Mouse (Mus musculus): ENCODE results near the gene Hnrnpdl. TPM values are rescaled to one million over a fixed set of nuclear protein-coding genes. Genes with fewer than 3 reads are reported as not detected.

The Hnrnpdl gene
- total and polyA plus RNA-seq, 2 experiments from 2014 or later = 107 to 184 TPM

- no peak overlapping the region for H3K4me3 ChIP-seq (ENCODE audit: low read length)
Measured at GRCm38 (mm10) chr5:100059326-100059725, 19.9 kb upstream of the Hnrnpdl start.

GRCm38 (mm10) chr5:100058729-100059128 is 19.3 kb upstream of the Hnrnpdl start:
- H3K36me3 ChIP-seq (ENCODE audit: insufficient read depth, low read length) = peaks cover 30% of the 10 kb centered on the region
- ATAC-seq = no peak
- no peak for TF ChIP-seq CTCF (IDR thresholded peaks at IDR 0.05; ENCODE audit: low read depth)
- 30% methylated on average over 6 of the region's 6 CpGs for WGBS
- H3K4me2 ChIP-seq (ENCODE audit: low read depth, low read length) = no peak overlapping the region
- no peaks in the 10 kb centered on the region for H3K27me3 ChIP-seq (ENCODE audit: insufficient read depth, low read length)
- no peak overlapping the region for H3K27ac ChIP-seq
- no peak overlapping the region for H3K4me3 ChIP-seq (ENCODE audit: low read length)
- no peaks in the 10 kb centered on the region for H3K9me3 ChIP-seq (ENCODE audit: low read length)
- no peak overlapping the region for H3K9ac ChIP-seq (replicated peaks; ENCODE audit: low read length)
- H3K4me1 ChIP-seq (ENCODE audit: insufficient read depth, low read length) = no peaks in the 10 kb centered on the region
- DNase-seq (ENCODE audit: low spot score) = no peak

More at GRCm38 (mm10) chr5:100059326-100059725, 19.9 kb upstream of the Hnrnpdl start:
- Histone ChIP-seq H3K4me1 (ENCODE audit: insufficient read depth, low read length) (no peaks in the 10 kb centered on the region), H3K27me3 (ENCODE audit: insufficient read depth, low read length) (no peaks in the 10 kb centered on the region), H3K4me2 (ENCODE audit: low read depth, low read length) (no peak overlapping the region), H3K9ac (replicated peaks; ENCODE audit: low read length) (no peak overlapping the region), H3K9me3 (ENCODE audit: low read length) (no peaks in the 10 kb centered on the region), H3K36me3 (ENCODE audit: insufficient read depth, low read length) (peaks cover 36% of the 10 kb centered on the region), H3K27ac (no peak overlapping the region)
- 27% methylated on average over 6 of the region's 6 CpGs for WGBS
- no peak for TF ChIP-seq CTCF (IDR thresholded peaks at IDR 0.05; ENCODE audit: low read depth)
- DNase-seq (ENCODE audit: low spot score) (no peak), ATAC-seq (no peak)

- H3K4me1 ChIP-seq (ENCODE audit: insufficient read depth, low read length) = no peaks in the 10 kb centered on the region
- no peak overlapping the region for H3K9ac ChIP-seq (replicated peaks; ENCODE audit: low read length)
- H3K4me2 ChIP-seq (ENCODE audit: low read depth, low read length) = no peak overlapping the region
- DNase-seq (ENCODE audit: low spot score) = no peak
- H3K27ac ChIP-seq = no peak overlapping the region
- WGBS = 49% methylated on average over 14 of the region's 15 CpGs
- H3K9me3 ChIP-seq (ENCODE audit: low read length) = no peaks in the 10 kb centered on the region
- no peak overlapping the region for H3K4me3 ChIP-seq (ENCODE audit: low read length)
- peaks cover 23% of the 10 kb centered on the region for H3K36me3 ChIP-seq (ENCODE audit: insufficient read depth, low read length)
- no peaks in the 10 kb centered on the region for H3K27me3 ChIP-seq (ENCODE audit: insufficient read depth, low read length)
- no peak for ATAC-seq
- TF ChIP-seq CTCF (IDR thresholded peaks at IDR 0.05; ENCODE audit: low read depth) = no peak
Measured at GRCm38 (mm10) chr5:100057461-100058209, 18.2 kb upstream of the Hnrnpdl start.

GRCm38 (mm10) chr5:100055866-100056369 is 16.5 kb upstream of the Hnrnpdl start:
- no peak for DNase-seq (ENCODE audit: low spot score)
- no peaks in the 10 kb centered on the region for H3K9me3 ChIP-seq (ENCODE audit: low read length)
- no peak overlapping the region for H3K4me2 ChIP-seq (ENCODE audit: low read depth, low read length)
- no peak overlapping the region for H3K4me3 ChIP-seq (ENCODE audit: low read length)
- H3K27me3 ChIP-seq (ENCODE audit: insufficient read depth, low read length) = no peaks in the 10 kb centered on the region
- ATAC-seq = no peak
- H3K9ac ChIP-seq (replicated peaks; ENCODE audit: low read length) = no peak overlapping the region
- no peaks in the 10 kb centered on the region for H3K4me1 ChIP-seq (ENCODE audit: insufficient read depth, low read length)
- peaks cover 7% of the 10 kb centered on the region for H3K36me3 ChIP-seq (ENCODE audit: insufficient read depth, low read length)
- 85% methylated on average over 5 of the region's 5 CpGs for WGBS
- no peak for TF ChIP-seq CTCF (IDR thresholded peaks at IDR 0.05; ENCODE audit: low read depth)
- no peak overlapping the region for H3K27ac ChIP-seq

GRCm38 (mm10) chr5:100054807-100055547 is 15.5 kb upstream of the Hnrnpdl start:
- H3K9me3 ChIP-seq (ENCODE audit: low read length) = no peaks in the 10 kb centered on the region
- no peak overlapping the region for H3K27ac ChIP-seq
- H3K4me3 ChIP-seq (ENCODE audit: low read length) = no peak overlapping the region
- DNase-seq (ENCODE audit: low spot score) (no peak), ATAC-seq (no peak)
- no peak overlapping the region for H3K9ac ChIP-seq (replicated peaks; ENCODE audit: low read length)
- no peak for TF ChIP-seq CTCF (IDR thresholded peaks at IDR 0.05; ENCODE audit: low read depth)
- no peak overlapping the region for H3K4me2 ChIP-seq (ENCODE audit: low read depth, low read length)
- H3K27me3 ChIP-seq (ENCODE audit: insufficient read depth, low read length) = no peaks in the 10 kb centered on the region
- no peaks in the 10 kb centered on the region for H3K36me3 ChIP-seq (ENCODE audit: insufficient read depth, low read length)
- WGBS = 80% methylated on average over 11 of the region's 11 CpGs
- H3K4me1 ChIP-seq (ENCODE audit: insufficient read depth, low read length) = no peaks in the 10 kb centered on the region

GRCm38 (mm10) chr5:100052728-100053127 is 13.3 kb upstream of the Hnrnpdl start:
- Histone ChIP-seq H3K9ac (replicated peaks; ENCODE audit: low read length) (no peak overlapping the region), H3K4me3 (ENCODE audit: low read length) (no peak overlapping the region), H3K27ac (no peak overlapping the region), H3K4me2 (ENCODE audit: low read depth, low read length) (no peak overlapping the region), H3K4me1 (ENCODE audit: insufficient read depth, low read length) (peaks cover 4% of the 10 kb centered on the region; the same call in 1 of the 2 replicates), H3K9me3 (ENCODE audit: low read length) (no peaks in the 10 kb centered on the region), H3K36me3 (ENCODE audit: insufficient read depth, low read length) (no peaks in the 10 kb centered on the region), H3K27me3 (ENCODE audit: insufficient read depth, low read length) (no peaks in the 10 kb centered on the region)
- no peak for TF ChIP-seq CTCF (IDR thresholded peaks at IDR 0.05; ENCODE audit: low read depth)
- WGBS = 91% methylated on average over 7 of the region's 7 CpGs
- DNase-seq (ENCODE audit: low spot score) (no peak), ATAC-seq (no peak)
